Mouse (Mus musculus): ENCODE results near the gene Irgq. TPM values are rescaled to one million over a fixed set of nuclear protein-coding genes. Genes with fewer than 3 reads are reported as not detected.

Gene Irgq
- polyA plus RNA-seq, 1 experiment from 2014 or later, result 21.5 TPM

DNA sequence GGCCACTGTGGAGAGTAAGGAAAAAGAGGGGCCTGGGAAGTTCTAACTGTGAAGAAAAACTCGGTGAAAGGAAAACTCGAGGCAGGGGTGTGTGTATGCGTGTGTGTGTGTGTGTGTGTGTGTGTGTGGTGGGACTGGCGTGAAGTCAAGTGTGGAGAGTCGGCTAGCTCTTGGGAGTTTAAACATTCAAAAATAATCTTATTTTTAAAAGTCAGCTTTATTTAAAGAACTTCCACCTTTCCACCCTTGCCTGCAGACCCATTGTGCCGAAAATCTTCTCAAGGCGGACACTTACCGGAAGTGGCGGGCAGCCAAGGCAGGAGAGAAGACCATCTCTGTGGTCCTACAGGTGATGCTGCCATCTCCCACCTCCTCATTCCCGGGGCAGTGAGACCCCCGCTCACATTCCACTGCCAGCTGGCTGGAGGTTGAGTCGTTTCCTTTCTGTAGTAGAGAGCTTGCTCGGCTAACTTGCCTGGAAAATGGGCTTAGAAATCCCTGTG, 17.1 kb downstream of the Irgq start:
- H3K36me3 ChIP-seq (ENCODE audit: control insufficient read depth, insufficient read depth, low read length), result no peaks in the 10 kb centered on the region
- peak overlapping the region; percentile 55; the same call in 1 of the 2 replicates for H3K27ac ChIP-seq (ENCODE audit: low read depth, low read length)
- H3K4me1 ChIP-seq (ENCODE audit: control insufficient read depth, insufficient read depth, low read length), result peaks cover 8% of the 10 kb centered on the region; the same call in 1 of the 2 replicates
- peak overlapping the region; percentile 78 for H3K4me3 ChIP-seq (ENCODE audit: low read depth, low read length)
- no peaks in the 10 kb centered on the region for H3K9me3 ChIP-seq (ENCODE audit: control insufficient read depth, low read length)
- no peaks in the 10 kb centered on the region for H3K27me3 ChIP-seq (ENCODE audit: control insufficient read depth, insufficient read depth, low read length)
- ATAC-seq (ENCODE audit: low read depth), result no peak
- peak overlapping the region; percentile 61 for H3K4me2 ChIP-seq (ENCODE audit: low read depth, low read length)
- WGBS, result 34% methylated on average over 13 of the region's 13 CpGs
- H3K9ac ChIP-seq (replicated peaks; ENCODE audit: low read depth, low read length), result peak overlapping the region; percentile 79

DNA sequence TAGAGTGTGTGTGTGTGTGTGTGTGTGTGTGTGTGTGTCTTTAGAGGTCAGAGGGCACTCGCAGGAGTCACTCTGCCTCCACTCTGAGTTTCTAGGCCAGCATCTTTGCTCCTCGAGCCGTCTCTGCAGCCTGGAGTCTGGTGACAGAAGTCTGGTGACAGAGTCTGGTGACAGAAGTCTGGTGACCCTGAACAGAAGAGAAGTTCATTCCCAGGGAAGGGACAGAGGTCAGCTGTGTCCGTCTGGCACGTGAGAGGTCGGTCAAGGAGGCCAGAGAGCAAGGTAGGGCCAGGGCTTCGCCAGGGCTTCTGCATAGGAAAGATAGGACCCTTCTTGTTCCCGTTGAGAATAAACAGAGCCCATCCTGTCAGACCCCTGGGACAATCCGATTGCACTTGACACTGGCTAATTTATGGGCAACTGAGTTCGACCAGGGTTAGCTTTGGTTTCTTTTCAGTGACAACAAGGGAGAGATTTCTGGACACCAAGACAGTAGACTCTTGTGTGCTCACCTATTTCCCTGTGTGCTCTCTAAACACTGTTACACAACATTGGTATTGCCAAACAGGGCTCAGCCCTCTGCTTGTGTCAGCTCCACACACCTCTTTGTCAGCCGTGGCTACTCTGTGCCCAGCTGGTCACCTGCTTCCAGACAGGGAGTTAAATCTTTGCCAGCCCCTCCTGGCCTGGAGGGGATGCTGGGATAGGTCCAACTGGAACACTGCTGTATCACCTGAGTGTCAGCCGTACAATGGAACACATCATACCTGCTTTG, 21.7 kb downstream of the Irgq start:
- Histone ChIP-seq H3K27me3 (ENCODE audit: control insufficient read depth, insufficient read depth, low read length) (no peaks in the 10 kb centered on the region), H3K36me3 (ENCODE audit: control insufficient read depth, insufficient read depth, low read length) (peaks cover 4% of the 10 kb centered on the region; the same call in 1 of the 2 replicates), H3K27ac (ENCODE audit: low read depth, low read length) (no peak overlapping the region), H3K4me3 (ENCODE audit: low read depth, low read length) (no peak overlapping the region), H3K9me3 (ENCODE audit: control insufficient read depth, low read length) (no peaks in the 10 kb centered on the region), H3K4me1 (ENCODE audit: control insufficient read depth, insufficient read depth, low read length) (peaks cover 5% of the 10 kb centered on the region; the same call in 1 of the 2 replicates), H3K9ac (replicated peaks; ENCODE audit: low read depth, low read length) (no peak overlapping the region), H3K4me2 (ENCODE audit: low read depth, low read length) (no peak overlapping the region)
- 85% methylated on average over 12 of the region's 12 CpGs for WGBS
- ATAC-seq (ENCODE audit: low read depth), result no peak

DNA sequence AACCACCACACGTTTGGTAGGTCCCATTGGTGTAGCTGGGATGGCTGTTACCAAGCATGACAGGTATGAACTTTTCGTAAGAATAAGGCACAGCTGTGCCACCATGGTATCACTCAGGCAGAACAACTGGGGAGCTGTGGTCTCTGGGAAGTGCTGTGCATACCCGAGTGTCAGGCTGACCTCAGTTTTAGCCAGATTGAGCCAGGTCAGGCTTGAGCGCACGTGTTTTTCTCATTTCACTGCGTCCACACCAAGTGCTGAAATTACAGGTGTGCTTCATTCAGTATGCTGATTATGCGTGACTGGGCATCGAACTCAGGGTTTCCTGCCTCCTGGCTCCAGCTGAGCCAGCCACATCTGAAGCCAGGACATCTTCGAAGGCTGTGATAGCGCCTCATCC, 25.3 kb downstream of the Irgq start:
- H3K9ac ChIP-seq (replicated peaks; ENCODE audit: low read depth, low read length), result no peak overlapping the region
- 95% methylated on average over 10 of the region's 10 CpGs for WGBS
- H3K4me2 ChIP-seq (ENCODE audit: low read depth, low read length), result no peak overlapping the region
- peaks cover 4% of the 10 kb centered on the region; the same call in 1 of the 2 replicates for H3K36me3 ChIP-seq (ENCODE audit: control insufficient read depth, insufficient read depth, low read length)
- no peaks in the 10 kb centered on the region for H3K9me3 ChIP-seq (ENCODE audit: control insufficient read depth, low read length)
- H3K4me1 ChIP-seq (ENCODE audit: control insufficient read depth, insufficient read depth, low read length), result no peaks in the 10 kb centered on the region
- H3K4me3 ChIP-seq (ENCODE audit: low read depth, low read length), result no peak overlapping the region
- no peak for ATAC-seq (ENCODE audit: low read depth)
- H3K27me3 ChIP-seq (ENCODE audit: control insufficient read depth, insufficient read depth, low read length), result no peaks in the 10 kb centered on the region
- no peak overlapping the region for H3K27ac ChIP-seq (ENCODE audit: low read depth, low read length)

DNA sequence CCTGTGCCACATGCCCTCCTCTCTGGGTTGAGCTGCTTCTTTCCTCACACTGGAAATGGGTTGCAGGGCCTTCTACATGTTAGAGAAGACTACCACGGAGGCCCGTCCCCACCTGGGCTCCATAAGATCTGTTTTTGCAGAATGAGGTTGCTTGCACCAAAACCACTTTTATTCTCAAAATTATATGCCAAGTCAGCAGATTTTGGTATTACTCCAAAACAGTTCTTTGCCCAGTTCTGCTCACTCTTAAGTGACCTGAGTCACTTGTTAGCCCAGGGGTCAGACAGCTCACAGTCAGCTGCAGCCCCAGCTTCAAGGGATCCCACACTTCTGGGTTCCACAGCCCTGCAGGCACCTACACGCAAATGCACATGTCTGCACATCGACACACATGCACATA, 31.0 kb downstream of the Irgq start:
- H3K9ac ChIP-seq (replicated peaks; ENCODE audit: low read depth, low read length), result no peak overlapping the region
- no peak overlapping the region for H3K4me2 ChIP-seq (ENCODE audit: low read depth, low read length)
- H3K4me1 ChIP-seq (ENCODE audit: control insufficient read depth, insufficient read depth, low read length), result no peaks in the 10 kb centered on the region
- H3K27me3 ChIP-seq (ENCODE audit: control insufficient read depth, insufficient read depth, low read length), result no peaks in the 10 kb centered on the region
- H3K36me3 ChIP-seq (ENCODE audit: control insufficient read depth, insufficient read depth, low read length), result peaks cover 2% of the 10 kb centered on the region; the same call in 1 of the 2 replicates
- no peaks in the 10 kb centered on the region for H3K9me3 ChIP-seq (ENCODE audit: control insufficient read depth, low read length)
- ATAC-seq (ENCODE audit: low read depth), result no peak
- no peak overlapping the region for H3K27ac ChIP-seq (ENCODE audit: low read depth, low read length)
- 96% methylated on average over 4 of the region's 4 CpGs for WGBS
- H3K4me3 ChIP-seq (ENCODE audit: low read depth, low read length), result no peak overlapping the region

DNA sequence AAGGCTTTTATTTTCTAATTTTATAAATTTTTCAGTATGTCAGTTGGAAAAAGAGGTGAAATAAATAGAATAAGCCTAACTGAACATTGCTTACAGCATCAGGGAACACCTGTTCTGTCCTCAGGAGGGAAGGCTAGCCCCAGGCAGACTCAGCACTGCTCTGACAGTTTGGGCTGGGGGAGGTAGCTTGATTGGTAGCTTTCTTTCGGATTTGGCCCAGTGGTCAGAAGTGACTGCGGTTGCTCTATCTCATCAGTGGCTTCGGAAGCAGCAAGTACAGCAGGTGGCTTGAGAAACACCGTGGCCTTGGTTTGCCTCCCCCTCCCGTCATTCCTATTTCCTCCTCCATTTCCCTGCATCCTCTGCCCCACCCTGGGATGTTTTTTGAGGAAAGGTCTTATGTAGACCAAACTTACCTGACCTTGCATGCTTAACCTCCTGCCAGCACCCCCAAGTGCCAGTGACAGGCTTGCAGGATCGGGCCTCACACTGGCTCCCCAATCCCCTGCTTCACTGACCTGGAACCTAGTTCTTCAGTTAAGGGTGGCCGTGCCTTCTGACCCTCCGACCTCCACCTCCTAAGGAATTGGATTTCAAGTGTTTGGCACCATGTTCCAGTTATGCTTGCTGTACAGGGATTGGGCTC, 32.8 kb downstream of the Irgq start:
- ATAC-seq (ENCODE audit: low read depth), result no peak
- Histone ChIP-seq H3K27ac (ENCODE audit: low read depth, low read length) (no peak overlapping the region), H3K4me3 (ENCODE audit: low read depth, low read length) (no peak overlapping the region), H3K4me1 (ENCODE audit: control insufficient read depth, insufficient read depth, low read length) (no peaks in the 10 kb centered on the region), H3K36me3 (ENCODE audit: control insufficient read depth, insufficient read depth, low read length) (peaks cover 10% of the 10 kb centered on the region), H3K9ac (replicated peaks; ENCODE audit: low read depth, low read length) (no peak overlapping the region), H3K9me3 (ENCODE audit: control insufficient read depth, low read length) (no peaks in the 10 kb centered on the region), H3K27me3 (ENCODE audit: control insufficient read depth, insufficient read depth, low read length) (no peaks in the 10 kb centered on the region), H3K4me2 (ENCODE audit: low read depth, low read length) (no peak overlapping the region)
- 89% methylated on average over 8 of the region's 8 CpGs for WGBS

DNA sequence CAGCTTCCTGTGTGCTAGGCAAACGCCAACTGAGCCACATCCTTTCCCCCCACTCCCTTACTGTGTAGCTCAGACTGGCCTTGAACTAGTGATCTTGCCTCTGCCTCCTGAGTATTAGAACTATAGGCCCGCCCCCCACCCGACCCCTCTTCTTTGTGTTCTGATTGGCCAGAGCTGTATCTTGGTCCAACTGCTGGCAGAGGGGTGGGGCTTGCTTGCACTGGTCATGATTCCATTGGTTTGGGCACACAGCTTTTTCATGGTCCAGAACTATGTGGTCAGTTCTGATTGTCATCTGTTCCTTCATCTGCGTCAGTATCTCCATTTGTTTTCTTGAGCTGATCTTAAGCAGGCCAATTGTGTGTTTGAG, 33.3 kb downstream of the Irgq start:
- no peaks in the 10 kb centered on the region for H3K27me3 ChIP-seq (ENCODE audit: control insufficient read depth, insufficient read depth, low read length)
- no peaks in the 10 kb centered on the region for H3K4me1 ChIP-seq (ENCODE audit: control insufficient read depth, insufficient read depth, low read length)
- H3K36me3 ChIP-seq (ENCODE audit: control insufficient read depth, insufficient read depth, low read length), result peaks cover 10% of the 10 kb centered on the region
- no peaks in the 10 kb centered on the region for H3K9me3 ChIP-seq (ENCODE audit: control insufficient read depth, low read length)
- no peak overlapping the region for H3K4me2 ChIP-seq (ENCODE audit: low read depth, low read length)
- H3K27ac ChIP-seq (ENCODE audit: low read depth, low read length), result no peak overlapping the region
- no peak for ATAC-seq (ENCODE audit: low read depth)
- H3K9ac ChIP-seq (replicated peaks; ENCODE audit: low read depth, low read length), result no peak overlapping the region
- 83% methylated on average over 4 of the region's 4 CpGs for WGBS
- no peak overlapping the region for H3K4me3 ChIP-seq (ENCODE audit: low read depth, low read length)

DNA sequence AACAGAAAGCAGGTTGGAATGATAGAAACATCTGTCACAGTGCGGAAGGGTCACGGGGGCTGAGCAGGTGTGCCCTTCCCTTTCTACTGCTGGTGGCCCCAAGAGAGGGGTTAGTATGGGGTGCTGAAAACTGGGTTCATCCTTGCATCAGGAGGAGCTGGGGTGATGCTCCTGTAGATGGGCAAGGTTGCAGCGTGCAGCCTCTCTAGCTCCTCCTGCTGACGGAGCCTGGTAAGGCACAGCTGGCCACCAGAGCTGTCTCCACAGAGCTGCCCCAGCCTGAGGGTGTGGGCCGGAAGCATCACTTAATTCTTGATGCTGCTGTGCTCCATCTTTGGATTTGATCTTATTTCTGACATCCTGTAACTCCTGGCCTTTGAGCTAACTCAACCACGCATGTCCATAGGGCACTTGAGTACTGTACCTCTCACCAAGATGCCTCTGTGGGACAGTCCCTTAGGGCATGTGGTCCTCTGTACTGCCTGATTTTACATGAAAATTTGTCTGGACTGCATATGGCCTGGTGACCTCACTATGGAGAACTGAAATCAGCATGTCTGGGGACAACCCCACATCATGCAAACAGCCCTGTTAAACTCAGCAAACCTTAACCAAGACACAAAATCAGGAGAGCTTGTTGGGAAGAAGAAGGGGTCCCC, 34.2 kb downstream of the Irgq start:
- H3K4me2 ChIP-seq (ENCODE audit: low read depth, low read length), result no peak overlapping the region
- H3K27me3 ChIP-seq (ENCODE audit: control insufficient read depth, insufficient read depth, low read length), result no peaks in the 10 kb centered on the region
- no peak overlapping the region for H3K4me3 ChIP-seq (ENCODE audit: low read depth, low read length)
- no peak overlapping the region for H3K9ac ChIP-seq (replicated peaks; ENCODE audit: low read depth, low read length)
- no peak overlapping the region for H3K27ac ChIP-seq (ENCODE audit: low read depth, low read length)
- H3K9me3 ChIP-seq (ENCODE audit: control insufficient read depth, low read length), result no peaks in the 10 kb centered on the region
- peak; percentile 28; the same call in 1 of the 2 replicates for ATAC-seq (ENCODE audit: low read depth)
- 68% methylated on average over 6 of the region's 6 CpGs for WGBS
- H3K4me1 ChIP-seq (ENCODE audit: control insufficient read depth, insufficient read depth, low read length), result no peaks in the 10 kb centered on the region
- H3K36me3 ChIP-seq (ENCODE audit: control insufficient read depth, insufficient read depth, low read length), result peaks cover 10% of the 10 kb centered on the region

DNA sequence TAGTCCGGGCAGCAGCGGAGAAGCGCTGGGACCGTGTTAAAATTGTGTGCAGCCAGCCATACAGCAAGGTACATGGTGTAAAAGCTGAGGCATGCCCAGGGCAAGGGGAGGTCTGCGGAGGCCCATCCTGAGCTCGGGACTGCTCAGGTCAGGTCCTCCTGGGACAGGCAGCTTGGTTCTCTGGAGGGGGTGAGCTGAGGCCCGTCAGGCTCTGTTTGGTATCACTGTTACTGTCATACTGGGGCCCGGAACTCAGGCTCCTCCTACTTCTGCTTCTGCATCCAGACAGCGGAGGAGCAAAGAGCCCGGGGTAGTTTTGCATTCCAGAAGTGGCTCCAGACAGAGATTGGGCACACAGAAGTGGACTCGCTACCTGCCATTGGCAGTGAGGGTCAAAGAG, 35.1 kb downstream of the Irgq start:
- no peak overlapping the region for H3K4me3 ChIP-seq (ENCODE audit: low read depth, low read length)
- ATAC-seq (ENCODE audit: low read depth), result no peak
- 95% methylated on average over 11 of the region's 11 CpGs for WGBS
- no peak overlapping the region for H3K4me2 ChIP-seq (ENCODE audit: low read depth, low read length)
- no peaks in the 10 kb centered on the region for H3K9me3 ChIP-seq (ENCODE audit: control insufficient read depth, low read length)
- H3K27me3 ChIP-seq (ENCODE audit: control insufficient read depth, insufficient read depth, low read length), result no peaks in the 10 kb centered on the region
- H3K4me1 ChIP-seq (ENCODE audit: control insufficient read depth, insufficient read depth, low read length), result no peaks in the 10 kb centered on the region
- H3K27ac ChIP-seq (ENCODE audit: low read depth, low read length), result no peak overlapping the region
- H3K36me3 ChIP-seq (ENCODE audit: control insufficient read depth, insufficient read depth, low read length), result peaks cover 10% of the 10 kb centered on the region
- no peak overlapping the region for H3K9ac ChIP-seq (replicated peaks; ENCODE audit: low read depth, low read length)

DNA sequence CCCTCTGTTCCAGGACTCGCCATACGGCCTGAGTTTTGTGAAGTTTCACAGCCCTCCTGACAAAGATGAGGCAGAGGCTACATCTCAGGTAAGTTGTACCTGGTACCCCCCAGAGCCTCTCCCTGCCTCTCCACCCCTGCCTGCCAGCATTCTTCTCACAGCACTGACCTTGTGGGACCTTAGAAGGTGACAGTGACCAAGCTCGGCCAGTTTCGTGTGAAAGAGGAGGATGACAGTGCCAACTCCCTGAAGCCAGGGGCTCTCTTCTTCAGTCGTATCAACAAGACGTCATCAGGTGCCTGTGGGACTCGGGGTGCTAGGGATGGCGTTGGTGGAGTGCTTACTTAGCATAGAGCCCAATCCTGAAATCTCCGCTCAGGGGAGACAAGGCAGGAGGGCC, 35.7 kb downstream of the Irgq start:
- Histone ChIP-seq H3K4me1 (ENCODE audit: control insufficient read depth, insufficient read depth, low read length) (no peaks in the 10 kb centered on the region), H3K27me3 (ENCODE audit: control insufficient read depth, insufficient read depth, low read length) (no peaks in the 10 kb centered on the region), H3K9ac (replicated peaks; ENCODE audit: low read depth, low read length) (no peak overlapping the region), H3K4me3 (ENCODE audit: low read depth, low read length) (no peak overlapping the region), H3K36me3 (ENCODE audit: control insufficient read depth, insufficient read depth, low read length) (peaks cover 10% of the 10 kb centered on the region), H3K27ac (ENCODE audit: low read depth, low read length) (no peak overlapping the region), H3K9me3 (ENCODE audit: control insufficient read depth, low read length) (no peaks in the 10 kb centered on the region), H3K4me2 (ENCODE audit: low read depth, low read length) (no peak overlapping the region)
- 97% methylated on average over 9 of the region's 9 CpGs for WGBS
- no peak for ATAC-seq (ENCODE audit: low read depth)
